Mouse (Mus musculus): ENCODE data around the gene Tmtc1.

The Tmtc1 gene

GRCm38 (mm10) chr6:148416597-148416996 is 27.6 kb downstream of the Tmtc1 start:
- no peak for DNase-seq

GRCm38 (mm10) chr6:148413638-148414037 is 30.6 kb downstream of the Tmtc1 start:
- no peak for DNase-seq

GRCm38 (mm10) chr6:148406792-148407490 is 37.2 kb downstream of the Tmtc1 start:
- no peak for DNase-seq

GRCm38 (mm10) chr6:148405599-148405998 is 38.6 kb downstream of the Tmtc1 start:
- DNase-seq, result no peak

- peak; percentile 23 to 57 for DNase-seq
Observed at GRCm38 (mm10) chr6:148404500-148404899, 39.7 kb downstream of the Tmtc1 start.

GRCm38 (mm10) chr6:148403761-148404160 is 40.4 kb downstream of the Tmtc1 start:
- no peak for DNase-seq

- peak in 1 of 2 experiments; percentile 27 for DNase-seq
Observed at GRCm38 (mm10) chr6:148401031-148401430, 43.2 kb downstream of the Tmtc1 start.

GRCm38 (mm10) chr6:148399541-148399940 is 44.6 kb downstream of the Tmtc1 start:
- no peak for DNase-seq

- no peak for DNase-seq
Observed at GRCm38 (mm10) chr6:148398888-148399287, 45.3 kb downstream of the Tmtc1 start.

- DNase-seq, result no peak
Observed at GRCm38 (mm10) chr6:148397270-148397669, 46.9 kb downstream of the Tmtc1 start.

- no peak for DNase-seq
Observed at GRCm38 (mm10) chr6:148395272-148395671, 48.9 kb downstream of the Tmtc1 start.

- DNase-seq, result no peak
Observed at GRCm38 (mm10) chr6:148394294-148394693, 49.9 kb downstream of the Tmtc1 start.

- no peak for DNase-seq
Observed at GRCm38 (mm10) chr6:148392147-148392546, 52.0 kb downstream of the Tmtc1 start.

GRCm38 (mm10) chr6:148391286-148391685 is 52.9 kb downstream of the Tmtc1 start:
- peak; percentile 24 for DNase-seq

- peak; percentile 27 to 59 for DNase-seq
Observed at GRCm38 (mm10) chr6:148390630-148391276, 53.4 kb downstream of the Tmtc1 start.

GRCm38 (mm10) chr6:148387990-148388389 is 56.2 kb downstream of the Tmtc1 start:
- DNase-seq, result no peak

- peak; percentile 57 to 64 for DNase-seq
Observed at GRCm38 (mm10) chr6:148384111-148384895, 59.9 kb downstream of the Tmtc1 start.

GRCm38 (mm10) chr6:148381163-148381782 is 62.9 kb downstream of the Tmtc1 start:
- DNase-seq, result no peak

GRCm38 (mm10) chr6:148375618-148376209 is 68.5 kb downstream of the Tmtc1 start:
- DNase-seq, result no peak

- DNase-seq, result no peak
Observed at GRCm38 (mm10) chr6:148375015-148375414, 69.2 kb downstream of the Tmtc1 start.

- no peak for DNase-seq
Observed at GRCm38 (mm10) chr6:148373444-148373843, 70.7 kb downstream of the Tmtc1 start.

GRCm38 (mm10) chr6:148371223-148371622 is 73.0 kb downstream of the Tmtc1 start:
- no peak for DNase-seq

- no peak for DNase-seq
Observed at GRCm38 (mm10) chr6:148367094-148367539, 77.1 kb downstream of the Tmtc1 start.

Measured in kidney, adult 8-10 months (tissue).